Mouse (Mus musculus): ENCODE measurements around the gene 4921504E06Rik.

- TF ChIP-seq POLR2A (IDR thresholded peaks at IDR 0.05; ENCODE audit: borderline replicate concordance, control insufficient read depth, low read depth, low read length) (no peak), CTCF (IDR thresholded peaks at IDR 0.05; ENCODE audit: control insufficient read depth, insufficient read depth, low read length) (no peak)
These were observed 6.4 kb upstream of the 4921504E06Rik start for GRCm38 (mm10) chr2:19560071-19560470.
